Mouse (Mus musculus): ENCODE measurements around the gene Casp3. TPM values are rescaled to one million over a fixed set of nuclear protein-coding genes. Genes with fewer than 3 reads are reported as not detected.

Casp3 gene
- polyA plus RNA-seq, 1 experiment from 2014 or later = 65.4 TPM

DNA sequence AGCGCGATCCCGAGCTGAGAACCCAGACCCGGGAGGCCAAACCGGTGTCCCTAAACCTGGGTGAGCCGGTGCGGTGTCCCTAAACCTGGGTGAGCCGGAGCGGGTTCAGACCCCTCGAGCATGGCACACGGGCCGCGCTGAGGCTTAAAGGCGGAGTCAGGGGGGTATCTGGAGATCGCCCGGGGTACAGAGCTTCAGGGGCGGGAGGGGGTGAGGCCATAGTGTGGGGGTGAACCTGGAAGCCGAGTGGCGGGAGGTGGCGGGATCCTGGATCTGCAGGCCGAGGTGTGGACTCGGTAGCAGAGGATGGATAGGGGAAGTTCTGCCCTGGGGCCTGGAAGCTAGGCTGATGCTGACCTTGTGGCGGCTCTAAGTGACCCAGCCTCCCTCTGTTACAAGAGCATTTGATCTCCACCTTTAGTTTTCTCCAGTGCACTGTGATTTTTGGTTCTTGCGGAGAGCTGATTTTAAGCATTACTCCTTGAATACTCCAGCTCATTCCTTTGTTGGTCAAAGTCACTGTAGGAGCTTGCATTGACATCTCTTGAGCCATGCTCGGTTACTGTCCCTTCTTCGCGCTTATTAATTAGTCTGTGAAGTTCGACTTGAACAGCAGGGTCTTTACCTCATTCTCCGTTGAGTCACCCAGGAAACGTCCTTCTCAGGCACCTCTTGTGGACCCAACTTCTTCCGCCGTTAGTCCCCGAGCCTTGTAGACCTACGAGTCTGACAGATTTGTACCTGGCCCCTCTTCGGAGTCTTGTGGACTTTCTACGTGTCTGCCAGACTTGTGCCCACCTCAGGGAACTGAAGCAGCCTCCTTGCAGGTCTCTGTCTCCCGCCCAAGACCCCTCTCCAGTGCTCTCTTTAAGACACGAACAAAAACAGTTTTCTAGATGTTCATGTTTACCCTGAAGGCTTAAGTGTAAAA, 864 bp downstream of the Casp3 start:
- Histone ChIP-seq H3K4me3 (replicated peaks; ENCODE audit: low read length) (peak overlapping the region; percentile 90), H3K4me1 (ENCODE audit: control insufficient read depth, insufficient read depth, low read length) (peaks cover 27% of the 10 kb centered on the region), H3K36me3 (ENCODE audit: control insufficient read depth, insufficient read depth, low read length) (no peaks in the 10 kb centered on the region), H3K4me2 (ENCODE audit: low read depth, low read length) (peak overlapping the region; percentile 99), H3K9ac (ENCODE audit: low read length) (peak overlapping the region; percentile 88), H3K27me3 (ENCODE audit: control insufficient read depth, insufficient read depth, low read length) (no peaks in the 10 kb centered on the region), H3K9me3 (replicated peaks; ENCODE audit: control insufficient read depth, low read length) (no peaks in the 10 kb centered on the region), H3K27ac (ENCODE audit: low read length) (peak overlapping the region; percentile 91)
- under 1% methylated on average over 38 of the region's 38 CpGs for WGBS
- no peak; the same call in 1 of the 2 replicates for ATAC-seq (ENCODE audit: insufficient read depth, low FRiP score)

DNA sequence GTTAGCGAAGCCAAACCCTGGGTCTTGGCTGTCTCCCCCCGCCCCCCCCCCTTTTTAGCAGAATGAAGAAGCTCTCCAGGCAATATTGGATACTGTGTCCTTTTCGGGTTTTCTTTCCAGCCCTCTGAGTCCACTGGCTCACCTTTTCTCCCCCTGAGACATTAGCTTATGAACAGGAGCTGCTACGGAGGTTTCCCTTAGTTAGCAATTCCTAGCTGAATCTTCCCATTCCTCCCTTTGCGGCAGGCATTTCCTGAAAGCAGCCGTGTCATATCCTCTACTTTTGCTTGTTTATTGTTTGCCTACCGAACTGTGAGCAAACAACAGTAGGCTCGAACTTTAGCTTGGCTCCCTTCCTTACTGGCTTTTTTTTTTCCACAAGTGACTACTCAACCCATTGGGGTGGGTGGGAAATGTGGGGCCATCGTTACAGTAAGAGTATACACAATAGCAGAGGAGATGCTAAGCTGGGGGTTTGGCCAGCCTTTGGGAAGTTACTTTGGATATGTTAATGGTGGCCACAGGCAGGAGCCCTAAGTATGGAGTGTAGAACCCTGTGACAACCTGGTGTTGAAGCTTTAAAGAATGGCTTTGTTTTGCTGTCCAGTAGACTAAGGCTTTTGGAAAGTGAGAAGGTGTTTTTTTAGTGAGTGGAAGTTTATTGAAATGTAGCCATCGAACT, 1.7 kb downstream of the Casp3 start:
- H3K4me1 ChIP-seq (ENCODE audit: control insufficient read depth, insufficient read depth, low read length) = peaks cover 22% of the 10 kb centered on the region
- peak overlapping the region; percentile 88 for H3K9ac ChIP-seq (ENCODE audit: low read length)
- H3K36me3 ChIP-seq (ENCODE audit: control insufficient read depth, insufficient read depth, low read length) = no peaks in the 10 kb centered on the region
- H3K27ac ChIP-seq (ENCODE audit: low read length) = no peak overlapping the region
- H3K4me2 ChIP-seq (ENCODE audit: low read depth, low read length) = peak overlapping the region; percentile 99
- H3K27me3 ChIP-seq (ENCODE audit: control insufficient read depth, insufficient read depth, low read length) = no peaks in the 10 kb centered on the region
- peak overlapping the region; percentile 90 for H3K4me3 ChIP-seq (replicated peaks; ENCODE audit: low read length)
- H3K9me3 ChIP-seq (replicated peaks; ENCODE audit: control insufficient read depth, low read length) = no peaks in the 10 kb centered on the region
- no peak for ATAC-seq (ENCODE audit: insufficient read depth, low FRiP score)
- 5% methylated on average over 10 of the region's 10 CpGs for WGBS

DNA sequence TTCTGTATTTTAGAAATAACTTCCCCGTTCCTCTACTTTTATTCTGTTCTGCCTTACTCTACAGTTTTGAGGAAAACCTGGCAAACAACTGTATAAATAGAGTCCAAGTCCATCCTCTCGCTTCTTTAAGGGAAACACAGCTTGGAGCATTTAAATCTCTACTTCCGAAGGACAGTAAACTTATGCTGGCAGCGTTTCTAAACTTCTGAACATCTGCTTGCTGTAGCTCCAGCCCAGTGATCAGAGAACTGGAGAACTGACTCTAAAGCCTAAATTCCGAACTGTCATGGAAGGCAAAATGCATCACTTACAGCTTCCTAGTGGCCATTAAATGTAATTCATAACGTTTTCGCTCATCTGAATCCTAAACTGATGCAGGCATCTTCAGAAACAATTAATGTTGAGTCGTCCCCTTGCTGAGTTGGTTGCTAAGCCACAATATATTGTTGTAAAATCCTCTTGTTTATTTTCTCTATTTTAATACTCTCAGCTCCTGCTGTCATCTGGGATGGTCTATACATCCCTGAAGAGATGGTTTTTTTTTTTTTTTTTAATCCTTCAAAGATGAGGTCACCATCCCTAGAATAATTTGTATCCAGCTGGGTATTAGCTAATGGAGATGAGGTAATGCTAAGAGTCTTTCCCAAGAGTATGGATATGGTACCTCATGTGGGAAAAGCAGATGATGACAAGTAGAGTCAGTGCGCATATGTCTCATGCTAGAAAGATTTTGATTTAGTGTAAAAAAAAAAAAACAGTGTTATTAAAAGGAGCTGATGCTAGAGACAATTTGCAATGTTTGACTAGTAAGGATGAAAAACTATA, 5.6 kb downstream of the Casp3 start:
- Histone ChIP-seq H3K27me3 (ENCODE audit: control insufficient read depth, insufficient read depth, low read length) (no peaks in the 10 kb centered on the region), H3K9ac (ENCODE audit: low read length) (no peak overlapping the region), H3K9me3 (replicated peaks; ENCODE audit: control insufficient read depth, low read length) (no peaks in the 10 kb centered on the region), H3K27ac (ENCODE audit: low read length) (0 out of 2 replicates have a peak overlapping the region, but pooled peaks have one; percentile 1), H3K36me3 (ENCODE audit: control insufficient read depth, insufficient read depth, low read length) (no peaks in the 10 kb centered on the region), H3K4me2 (ENCODE audit: low read depth, low read length) (no peak overlapping the region), H3K4me3 (replicated peaks; ENCODE audit: low read length) (no peak overlapping the region), H3K4me1 (ENCODE audit: control insufficient read depth, insufficient read depth, low read length) (peaks cover 17% of the 10 kb centered on the region)
- 58% methylated on average over 9 of the region's 9 CpGs for WGBS
- no peak for ATAC-seq (ENCODE audit: insufficient read depth, low FRiP score)

DNA sequence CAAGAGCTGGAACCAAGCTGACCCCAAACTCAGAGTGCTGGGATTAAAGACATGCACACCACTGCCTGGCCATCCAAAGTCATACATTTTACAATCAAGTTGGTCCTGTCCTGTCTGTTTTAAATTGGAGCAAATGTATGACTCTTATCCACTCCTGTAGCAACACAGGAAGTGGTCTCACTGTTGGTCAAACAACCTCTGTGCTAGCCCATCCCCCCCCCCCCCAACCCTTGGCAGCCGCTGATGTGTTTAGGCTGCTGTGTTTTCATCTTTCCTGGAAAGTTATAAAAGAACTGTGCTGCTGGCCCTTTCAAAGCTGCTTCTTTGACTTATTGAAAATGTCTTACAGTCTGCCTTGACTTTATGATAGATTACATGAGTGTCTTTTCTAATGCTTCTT, 8.1 kb downstream of the Casp3 start:
- Histone ChIP-seq H3K9me3 (replicated peaks; ENCODE audit: control insufficient read depth, low read length) (no peaks in the 10 kb centered on the region), H3K9ac (ENCODE audit: low read length) (no peak overlapping the region), H3K27ac (ENCODE audit: low read length) (no peak overlapping the region), H3K4me2 (ENCODE audit: low read depth, low read length) (no peak overlapping the region), H3K4me3 (replicated peaks; ENCODE audit: low read length) (no peak overlapping the region), H3K4me1 (ENCODE audit: control insufficient read depth, insufficient read depth, low read length) (peaks cover 4% of the 10 kb centered on the region), H3K27me3 (ENCODE audit: control insufficient read depth, insufficient read depth, low read length) (no peaks in the 10 kb centered on the region), H3K36me3 (ENCODE audit: control insufficient read depth, insufficient read depth, low read length) (no peaks in the 10 kb centered on the region)
- 14% methylated on average over 1 of the region's 1 CpGs for WGBS
- no peak for ATAC-seq (ENCODE audit: insufficient read depth, low FRiP score)

DNA sequence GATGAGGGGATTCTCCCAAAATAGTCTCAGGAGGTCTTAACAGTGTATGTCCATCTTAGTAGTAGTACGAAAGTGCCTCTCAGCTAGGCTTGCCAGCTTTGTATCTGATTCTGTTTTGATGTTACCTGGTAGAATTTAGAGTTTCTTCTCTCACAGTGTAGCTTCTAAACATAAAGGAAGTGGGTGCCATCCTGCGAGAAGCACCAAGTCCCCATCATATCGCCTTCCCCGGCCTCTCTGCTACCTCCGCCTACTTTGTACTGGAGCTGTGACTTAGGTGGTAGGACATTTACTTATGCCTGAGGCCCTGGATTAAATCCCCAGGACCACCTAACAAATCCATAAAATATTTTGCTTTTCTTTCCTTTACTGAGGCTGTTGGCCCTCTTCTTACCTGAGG, 9.6 kb downstream of the Casp3 start:
- no peak for ATAC-seq (ENCODE audit: insufficient read depth, low FRiP score)
- H3K4me2 ChIP-seq (ENCODE audit: low read depth, low read length) = no peak overlapping the region
- no peaks in the 10 kb centered on the region for H3K27me3 ChIP-seq (ENCODE audit: control insufficient read depth, insufficient read depth, low read length)
- H3K4me1 ChIP-seq (ENCODE audit: control insufficient read depth, insufficient read depth, low read length) = peaks cover 4% of the 10 kb centered on the region
- no peak overlapping the region for H3K4me3 ChIP-seq (replicated peaks; ENCODE audit: low read length)
- 93% methylated on average over 5 of the region's 5 CpGs for WGBS
- H3K9me3 ChIP-seq (replicated peaks; ENCODE audit: control insufficient read depth, low read length) = no peaks in the 10 kb centered on the region
- H3K9ac ChIP-seq (ENCODE audit: low read length) = no peak overlapping the region
- no peaks in the 10 kb centered on the region for H3K36me3 ChIP-seq (ENCODE audit: control insufficient read depth, insufficient read depth, low read length)
- H3K27ac ChIP-seq (ENCODE audit: low read length) = no peak overlapping the region

DNA sequence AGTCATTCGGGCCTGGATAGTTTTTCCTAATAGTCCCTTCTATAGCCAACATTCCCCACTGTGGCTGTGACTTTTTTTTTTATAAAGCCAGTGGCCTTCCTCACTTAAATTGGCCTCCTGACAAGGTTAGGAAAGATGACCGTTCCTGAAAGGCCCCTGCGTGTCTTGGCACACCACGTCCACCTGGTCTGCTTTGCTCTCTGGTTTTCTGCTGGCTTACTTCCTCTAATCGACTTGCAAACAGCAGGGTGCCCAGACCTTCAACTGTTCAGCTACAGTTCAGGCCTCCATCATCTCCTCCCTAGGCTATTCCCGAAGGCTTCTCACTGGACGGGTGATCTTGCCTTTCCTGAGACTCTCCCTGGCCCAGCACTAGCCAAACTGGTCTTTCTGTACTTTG, 10.8 kb downstream of the Casp3 start:
- ATAC-seq (ENCODE audit: insufficient read depth, low FRiP score) = no peak
- no peak overlapping the region for H3K4me2 ChIP-seq (ENCODE audit: low read depth, low read length)
- no peaks in the 10 kb centered on the region for H3K9me3 ChIP-seq (replicated peaks; ENCODE audit: control insufficient read depth, low read length)
- 76% methylated on average over 7 of the region's 7 CpGs for WGBS
- H3K4me3 ChIP-seq (replicated peaks; ENCODE audit: low read length) = no peak overlapping the region
- no peaks in the 10 kb centered on the region; the same call in 1 of the 2 replicates for H3K4me1 ChIP-seq (ENCODE audit: control insufficient read depth, insufficient read depth, low read length)
- no peaks in the 10 kb centered on the region for H3K36me3 ChIP-seq (ENCODE audit: control insufficient read depth, insufficient read depth, low read length)
- H3K27ac ChIP-seq (ENCODE audit: low read length) = no peak overlapping the region
- H3K27me3 ChIP-seq (ENCODE audit: control insufficient read depth, insufficient read depth, low read length) = no peaks in the 10 kb centered on the region
- H3K9ac ChIP-seq (ENCODE audit: low read length) = no peak overlapping the region

DNA sequence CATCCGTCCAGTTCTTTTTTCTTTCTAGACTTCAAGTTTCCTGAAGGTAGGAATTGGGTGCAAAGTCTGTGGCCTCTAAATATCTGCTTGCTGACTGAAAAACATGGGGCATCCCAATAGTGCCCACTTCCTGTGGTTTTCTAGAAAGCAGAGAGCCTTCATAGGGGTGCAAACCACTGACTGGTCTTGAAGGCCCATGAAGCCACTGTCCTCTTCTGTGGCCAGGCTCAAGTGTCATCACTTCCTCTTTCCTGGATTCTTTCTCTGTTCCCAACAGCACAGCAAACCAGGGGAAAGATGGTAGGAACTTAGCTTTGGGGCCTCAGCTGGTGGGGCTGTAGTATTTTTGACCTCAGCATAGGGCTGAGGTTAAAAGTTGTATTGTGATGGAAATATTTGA, 11.6 kb downstream of the Casp3 start:
- H3K4me1 ChIP-seq (ENCODE audit: control insufficient read depth, insufficient read depth, low read length) = no peaks in the 10 kb centered on the region; the same call in 1 of the 2 replicates
- no peaks in the 10 kb centered on the region for H3K36me3 ChIP-seq (ENCODE audit: control insufficient read depth, insufficient read depth, low read length)
- WGBS = 86% methylated on average over 1 of the region's 1 CpGs
- no peak overlapping the region for H3K4me3 ChIP-seq (replicated peaks; ENCODE audit: low read length)
- H3K9me3 ChIP-seq (replicated peaks; ENCODE audit: control insufficient read depth, low read length) = no peaks in the 10 kb centered on the region
- no peak overlapping the region for H3K27ac ChIP-seq (ENCODE audit: low read length)
- H3K27me3 ChIP-seq (ENCODE audit: control insufficient read depth, insufficient read depth, low read length) = no peaks in the 10 kb centered on the region
- no peak overlapping the region for H3K4me2 ChIP-seq (ENCODE audit: low read depth, low read length)
- ATAC-seq (ENCODE audit: insufficient read depth, low FRiP score) = no peak
- no peak overlapping the region for H3K9ac ChIP-seq (ENCODE audit: low read length)

DNA sequence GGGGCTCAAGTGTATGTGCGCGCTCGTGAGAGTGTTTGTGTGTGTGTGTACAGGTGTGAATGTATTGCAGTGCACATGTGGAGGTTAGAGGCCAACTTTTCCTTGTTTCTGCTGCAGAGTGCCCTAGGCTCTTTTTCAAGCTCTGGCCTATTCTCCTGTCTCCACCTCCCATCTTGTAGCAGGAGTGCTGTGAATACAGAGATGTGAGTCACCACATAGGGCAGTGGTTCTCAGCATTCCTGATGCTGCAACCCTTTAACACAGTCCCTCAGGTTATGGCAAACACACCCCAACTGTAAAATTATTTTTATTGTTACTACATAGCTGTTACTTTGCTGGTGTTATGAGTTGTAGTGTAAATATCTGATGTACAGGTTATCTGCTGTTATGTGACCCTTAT, 13.3 kb downstream of the Casp3 start:
- H3K4me2 ChIP-seq (ENCODE audit: low read depth, low read length) = no peak overlapping the region
- no peaks in the 10 kb centered on the region for H3K27me3 ChIP-seq (ENCODE audit: control insufficient read depth, insufficient read depth, low read length)
- no peak for ATAC-seq (ENCODE audit: insufficient read depth, low FRiP score)
- H3K27ac ChIP-seq (ENCODE audit: low read length) = no peak overlapping the region
- H3K9ac ChIP-seq (ENCODE audit: low read length) = no peak overlapping the region
- WGBS = 98% methylated on average over 3 of the region's 3 CpGs
- no peaks in the 10 kb centered on the region; the same call in 1 of the 2 replicates for H3K4me1 ChIP-seq (ENCODE audit: control insufficient read depth, insufficient read depth, low read length)
- H3K9me3 ChIP-seq (replicated peaks; ENCODE audit: control insufficient read depth, low read length) = no peaks in the 10 kb centered on the region
- peaks cover 8% of the 10 kb centered on the region; the same call in 1 of the 2 replicates for H3K36me3 ChIP-seq (ENCODE audit: control insufficient read depth, insufficient read depth, low read length)
- no peak overlapping the region for H3K4me3 ChIP-seq (replicated peaks; ENCODE audit: low read length)
